Mouse (Mus musculus) forebrain, embryonic 16.5 days (tissue): ENCODE results near the gene Arid5b. TPM values are rescaled to one million over a fixed set of nuclear protein-coding genes. Genes with fewer than 3 reads are reported as not detected.

Experiments used
- ATAC-seq: fragments of 200-750 bp; cut with Nextera tagmentation; 2 replicates; pipeline ENCODE4 v1.8.0; 2017; ENCODE audit warnings: mild to moderate bottlenecking, moderate library complexity
- H3K27ac ChIP-seq: fragments of 300-500 bp; sonication (generic); 2 replicates; pipeline ENCODE4 v1.5.1; 2014; ENCODE audit warnings: low read length, control low read depth
- H3K27me3 ChIP-seq: fragments of 300-500 bp; sonication (generic); replicated peaks from 2 replicates; pipeline ENCODE4 v1.6.1; 2014; ENCODE audit warnings: low read length; ENCODE audit not compliant: control insufficient read depth, insufficient read depth
- H3K36me3 ChIP-seq: fragments of 300-500 bp; sonication (generic); 2 replicates; pipeline ENCODE4 v1.6.1; 2014; ENCODE audit not compliant: control insufficient read depth, insufficient read depth
- H3K4me1 ChIP-seq: fragments of 300-500 bp; sonication (generic); replicated peaks from 2 replicates; pipeline ENCODE4 v1.6.1; 2014; ENCODE audit warnings: low read length; ENCODE audit not compliant: control insufficient read depth, insufficient read depth
- H3K4me2 ChIP-seq: fragments of 300-500 bp; sonication (generic); 2 replicates; pipeline ENCODE4 v1.6.1; 2014; ENCODE audit warnings: mild to moderate bottlenecking, low read length, control low read depth
- H3K4me3 ChIP-seq: fragments of 300-500 bp; sonication (generic); replicated peaks from 2 replicates; pipeline ENCODE4 v1.5.1; 2014; ENCODE audit warnings: mild to moderate bottlenecking, low read length, control low read depth
- H3K9ac ChIP-seq: fragments of 300-500 bp; sonication (generic); replicated peaks from 2 replicates; pipeline ENCODE4 v1.6.1; 2014; ENCODE audit warnings: low read depth, low read length, control low read depth
- H3K9me3 ChIP-seq: fragments of 300-500 bp; sonication (generic); 2 replicates; pipeline ENCODE4 v1.6.1; 2016; ENCODE audit warnings: low read length; ENCODE audit not compliant: control insufficient read depth
- WGBS: fragments of 180-500 bp; shearing (Covaris S2); extraction: QIAGEN DNeasy Blood & Tissue Kit; methylation state at CpG from one replicate; pipeline ENCODE4 v1.1.7; 2014; 5-methylcytosine and 5-hydroxymethylcytosine counted together
- polyA plus RNA-seq: library from polyadenylated mRNA; unstranded; fragments of >200 nt; fragmentation: Nextera tagmentation; extraction: Ambion mirVana; gene quantifications from 2 replicates; pipeline ENCODE4 v1.2.1, GENCODE M21; 2015

Gene Arid5b
- polyA plus RNA-seq, 1 experiment from 2014 or later, result 14.7 TPM

DNA sequence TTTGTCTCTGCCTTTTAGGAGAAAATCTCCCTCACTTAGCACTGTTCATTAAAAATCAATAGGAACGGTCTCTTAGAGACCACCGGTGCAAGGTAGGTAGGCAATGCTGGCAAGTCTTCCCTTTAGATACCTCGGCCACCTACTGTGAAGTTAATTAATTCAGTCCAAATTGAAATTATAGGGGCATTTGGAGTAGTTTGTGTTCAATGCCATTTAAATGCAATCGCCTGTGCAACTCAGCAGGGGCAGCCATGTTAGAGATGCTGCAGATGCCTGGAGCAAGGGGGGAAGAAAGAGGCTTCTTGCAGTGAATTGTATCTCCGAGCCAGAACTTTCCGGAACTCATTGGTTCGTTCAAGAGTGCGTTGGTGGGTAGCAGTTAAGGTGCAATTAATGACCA is 233.7 kb downstream of the Arid5b start:
- no peak for ATAC-seq
- H3K4me1 ChIP-seq, result no peaks in the 10 kb centered on the region
- H3K36me3 ChIP-seq, result no peaks in the 10 kb centered on the region
- H3K27me3 ChIP-seq, result no peaks in the 10 kb centered on the region
- no peak overlapping the region for H3K27ac ChIP-seq
- no peak overlapping the region for H3K9ac ChIP-seq
- no peak overlapping the region for H3K4me3 ChIP-seq
- 38% methylated on average over 8 of the region's 8 CpGs for WGBS
- H3K4me2 ChIP-seq, result no peak overlapping the region
- no peaks in the 10 kb centered on the region for H3K9me3 ChIP-seq

DNA sequence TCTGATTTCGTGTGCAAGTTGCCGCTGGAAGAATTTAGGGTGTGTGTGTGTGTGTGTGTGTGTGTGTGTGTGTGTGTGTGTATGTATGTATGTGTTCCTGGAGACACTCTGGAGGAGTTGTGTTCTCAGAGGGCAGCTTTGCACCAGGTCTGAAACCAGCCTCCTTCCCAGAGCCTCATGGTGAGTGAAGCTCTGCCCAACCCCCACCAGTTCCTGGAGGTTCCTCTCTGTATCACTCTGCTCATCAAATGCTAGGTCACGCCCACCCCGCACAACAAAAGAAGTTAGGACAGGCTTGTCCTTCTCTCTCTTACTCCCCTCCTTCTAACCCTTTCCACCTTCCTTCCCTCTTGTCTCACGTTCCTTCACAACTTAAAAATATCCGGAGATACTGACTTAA is 234.6 kb downstream of the Arid5b start:
- Histone ChIP-seq H3K4me1 (peaks cover 7% of the 10 kb centered on the region), H3K27ac (no peak overlapping the region), H3K4me3 (no peak overlapping the region), H3K9ac (no peak overlapping the region), H3K27me3 (no peaks in the 10 kb centered on the region), H3K9me3 (no peaks in the 10 kb centered on the region), H3K4me2 (no peak overlapping the region), H3K36me3 (no peaks in the 10 kb centered on the region)
- ATAC-seq, result no peak
- WGBS, result 38% methylated on average over 6 of the region's 6 CpGs
